Mouse (Mus musculus): ENCODE measurements at regions not wholly inside any gene's neighbourhood (a gene's known extent, or its start where the extent isn't known, plus 50 kb on each side); places are given as distances from the start of the nearest gene placed in this dataset.
A peak's percentile ranks its signal among the peaks of the same experiment; 100 is the strongest.

- ATAC-seq (replicated peaks; ENCODE audit: low read depth, poor library complexity, severe bottlenecking): no peak
Observed at GRCm38 (mm10) chr1:166735545-166735944, 53.9 kb upstream of the Fmo9 start.

DNA sequence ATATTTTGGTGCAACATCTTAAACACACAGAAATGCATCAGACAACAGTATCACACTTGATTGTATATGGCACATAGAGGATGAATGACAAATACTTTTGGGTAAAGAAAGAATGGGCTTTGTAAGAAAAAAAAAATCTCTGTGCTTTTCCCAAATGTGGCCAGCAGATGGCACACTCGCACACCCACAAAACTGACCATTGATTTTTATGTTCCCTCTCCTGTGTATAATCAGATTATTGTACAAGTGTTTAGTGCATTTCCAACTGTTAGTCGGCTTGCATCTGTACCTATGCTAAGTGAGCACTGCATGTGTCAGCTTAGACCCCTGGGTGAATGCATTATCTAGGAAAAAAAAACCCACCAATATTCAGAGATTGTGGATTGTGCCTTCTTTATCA lies 56.4 kb upstream of the Fmo9 start:
- ATAC-seq (replicated peaks; ENCODE audit: low read depth, poor library complexity, severe bottlenecking): peak; percentile 58

DNA sequence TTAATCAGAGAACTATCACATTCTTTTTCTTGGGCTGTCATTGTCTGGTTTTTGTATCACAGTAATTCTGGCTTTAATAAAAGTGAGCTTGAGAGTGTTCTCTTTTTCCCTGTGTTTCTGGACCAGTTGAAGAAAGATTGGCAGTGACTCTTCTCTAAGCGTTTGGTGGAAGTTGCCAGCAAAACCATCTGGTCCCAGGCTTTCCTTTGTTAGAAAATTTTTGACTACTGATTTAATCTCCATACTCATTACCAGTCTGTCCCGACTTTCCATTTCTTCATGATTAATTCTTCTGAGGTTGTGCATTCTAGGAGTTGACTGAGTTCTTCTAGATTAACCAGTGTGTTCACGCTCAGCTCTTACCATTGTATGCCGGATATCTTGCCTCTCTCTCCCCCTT lies 68.6 kb upstream of the Fmo9 start:
- ATAC-seq (replicated peaks; ENCODE audit: low read depth, poor library complexity, severe bottlenecking): no peak

DNA sequence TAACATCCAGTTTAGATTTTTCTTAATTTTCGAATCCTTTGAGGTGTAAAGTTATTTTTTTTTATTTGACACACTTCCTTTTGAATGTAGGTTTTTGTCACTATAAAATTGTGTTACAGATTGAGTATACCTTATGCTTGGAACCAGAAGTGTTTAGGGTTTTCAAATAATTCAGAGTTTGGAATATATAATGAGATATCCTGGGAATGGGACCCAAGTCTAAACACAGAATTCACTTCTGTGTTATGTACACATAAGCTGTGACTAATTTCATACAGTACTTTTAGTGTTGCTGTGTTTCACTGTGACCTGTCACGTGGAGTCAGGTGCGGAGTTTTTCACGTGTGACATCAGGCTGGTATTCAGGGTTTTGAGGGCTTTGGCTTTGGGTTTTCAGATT lies 69.1 kb upstream of the Fmo9 start:
- no peak for ATAC-seq (replicated peaks; ENCODE audit: low read depth, poor library complexity, severe bottlenecking)

DNA sequence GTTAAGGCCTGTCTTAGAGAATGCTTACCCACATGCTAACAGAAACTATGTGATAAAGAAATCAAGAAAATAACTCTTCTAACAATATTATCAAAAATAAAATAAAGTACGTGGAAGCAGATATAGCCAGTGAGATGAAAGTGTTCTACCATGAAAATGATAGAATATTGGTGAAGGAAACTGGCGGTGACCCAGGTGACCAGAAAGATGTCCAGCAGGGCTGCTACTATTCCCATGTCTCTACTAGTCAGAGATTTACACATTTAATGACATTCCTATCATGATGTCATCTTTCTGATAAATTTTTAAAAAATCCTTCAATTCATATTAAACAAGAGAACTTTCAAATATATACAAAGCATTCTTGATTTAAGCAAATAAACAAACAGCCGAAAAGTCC lies 69.8 kb upstream of the Fmo9 start:
- ATAC-seq (replicated peaks; ENCODE audit: low read depth, poor library complexity, severe bottlenecking): no peak

- no peak for ATAC-seq (replicated peaks; ENCODE audit: low read depth, poor library complexity, severe bottlenecking)
Observed at GRCm38 (mm10) chr1:166752990-166753709, 71.5 kb upstream of the Fmo9 start.

- peak; percentile 65 for ATAC-seq (replicated peaks; ENCODE audit: low read depth, poor library complexity, severe bottlenecking)
Observed at GRCm38 (mm10) chr1:166758987-166759386, 77.3 kb upstream of the Fmo9 start.

GRCm38 (mm10) chr1:166773114-166773513 lies 91.5 kb upstream of the Fmo9 start:
- ATAC-seq (replicated peaks; ENCODE audit: low read depth, poor library complexity, severe bottlenecking): no peak

DNA sequence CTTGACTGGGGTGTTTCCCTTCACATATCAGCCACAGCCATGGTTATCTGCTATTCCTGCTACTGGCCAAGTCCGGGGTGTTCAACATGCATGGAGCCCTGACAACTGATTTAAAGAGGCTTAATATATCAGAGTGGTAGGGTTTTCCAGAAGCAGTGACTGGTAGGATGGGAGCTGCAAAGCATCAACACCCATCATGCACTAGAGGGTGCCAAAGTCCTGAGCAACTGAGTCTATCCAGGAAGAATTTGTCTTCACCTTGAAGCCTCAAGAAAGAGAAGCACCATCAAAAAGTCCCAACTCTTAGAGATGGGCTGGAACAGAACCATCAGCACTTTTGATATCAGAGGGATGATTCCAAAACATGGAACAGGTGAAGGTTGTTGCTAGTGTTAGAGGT lies 100.5 kb upstream of the Fmo9 start:
- peak; percentile 90 for ATAC-seq (replicated peaks; ENCODE audit: low read depth, poor library complexity, severe bottlenecking)

- ATAC-seq (replicated peaks; ENCODE audit: low read depth, poor library complexity, severe bottlenecking): peak; percentile 86
Observed at GRCm38 (mm10) chr1:166787945-166788344, 106.3 kb upstream of the Fmo9 start.

- no peak for ATAC-seq (replicated peaks; ENCODE audit: low read depth, poor library complexity, severe bottlenecking)
Observed at GRCm38 (mm10) chr1:166788824-166789399, 107.3 kb upstream of the Fmo9 start.

DNA sequence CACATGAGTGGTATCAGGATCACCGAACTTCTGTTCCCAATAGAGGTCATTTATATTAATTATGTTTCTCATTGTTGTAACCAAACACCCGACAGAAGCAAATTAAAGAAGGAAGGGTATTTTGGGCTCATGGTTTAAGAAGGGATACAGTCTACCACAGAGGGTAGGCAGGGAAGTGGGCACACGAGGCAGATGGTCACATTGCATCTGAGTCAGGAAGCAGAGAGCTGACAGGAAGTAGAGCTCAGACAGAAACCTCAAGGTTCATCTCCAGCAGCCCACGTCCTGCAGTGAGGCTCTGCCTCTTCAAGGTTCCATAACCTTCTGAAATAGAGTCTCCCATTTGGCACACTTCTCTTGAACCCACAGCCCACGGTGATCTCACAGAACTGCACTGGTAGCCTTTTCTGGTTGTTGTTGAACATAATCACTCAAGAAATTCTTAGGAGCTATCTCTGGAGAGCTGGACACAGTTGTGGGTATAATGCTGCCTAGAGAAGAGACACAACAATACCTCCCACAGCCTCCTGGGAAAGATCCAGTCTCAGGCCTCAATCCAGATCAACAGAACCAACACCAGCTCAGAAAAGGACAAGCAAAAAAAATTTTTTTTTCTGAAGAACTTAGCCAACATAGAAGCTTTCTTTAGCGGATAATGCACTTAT lies 111.5 kb upstream of the Fmo9 start:
- ATAC-seq (replicated peaks; ENCODE audit: low read depth, poor library complexity, severe bottlenecking): peak; percentile 95

GRCm38 (mm10) chr1:166793717-166794081 lies 112.1 kb upstream of the Fmo9 start:
- no peak for ATAC-seq (replicated peaks; ENCODE audit: low read depth, poor library complexity, severe bottlenecking)

GRCm38 (mm10) chr1:166794622-166795244 lies 113.1 kb upstream of the Fmo9 start:
- ATAC-seq (replicated peaks; ENCODE audit: low read depth, poor library complexity, severe bottlenecking): peak; percentile 55

- ATAC-seq (replicated peaks; ENCODE audit: low read depth, poor library complexity, severe bottlenecking): no peak
Observed at GRCm38 (mm10) chr1:166795613-166796012, 114.0 kb upstream of the Fmo9 start.

DNA sequence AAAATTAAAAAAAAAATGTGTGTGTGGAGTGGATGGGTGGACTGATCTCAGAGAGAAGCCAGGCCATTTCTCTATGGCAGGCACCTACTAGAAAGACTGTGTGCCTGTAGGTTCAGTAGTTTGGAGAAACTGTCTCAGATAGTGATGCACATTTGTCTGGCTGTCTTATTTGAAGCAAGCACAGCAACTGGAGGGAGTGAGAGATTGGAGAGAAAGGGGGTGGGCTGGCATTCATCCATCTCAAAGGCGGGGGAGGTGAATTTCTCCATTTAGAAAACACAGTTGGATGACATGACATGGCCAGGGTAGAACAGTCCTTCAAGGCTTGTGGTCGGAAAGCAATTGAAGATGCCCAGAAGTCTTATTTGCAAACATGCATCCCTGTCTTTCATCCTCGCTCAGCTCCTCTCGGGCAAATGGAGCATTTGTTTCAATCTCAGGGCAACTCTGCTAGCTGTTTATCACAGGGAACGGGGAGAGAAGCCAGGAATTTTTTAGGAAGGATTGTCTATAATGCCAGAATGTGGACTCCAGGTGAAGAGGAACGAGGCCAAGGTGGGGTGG lies 114.8 kb upstream of the Fmo9 start:
- no peak for ATAC-seq (replicated peaks; ENCODE audit: low read depth, poor library complexity, severe bottlenecking)

GRCm38 (mm10) chr1:166796931-166797330 lies 115.3 kb upstream of the Fmo9 start:
- no peak for ATAC-seq (replicated peaks; ENCODE audit: low read depth, poor library complexity, severe bottlenecking)

DNA sequence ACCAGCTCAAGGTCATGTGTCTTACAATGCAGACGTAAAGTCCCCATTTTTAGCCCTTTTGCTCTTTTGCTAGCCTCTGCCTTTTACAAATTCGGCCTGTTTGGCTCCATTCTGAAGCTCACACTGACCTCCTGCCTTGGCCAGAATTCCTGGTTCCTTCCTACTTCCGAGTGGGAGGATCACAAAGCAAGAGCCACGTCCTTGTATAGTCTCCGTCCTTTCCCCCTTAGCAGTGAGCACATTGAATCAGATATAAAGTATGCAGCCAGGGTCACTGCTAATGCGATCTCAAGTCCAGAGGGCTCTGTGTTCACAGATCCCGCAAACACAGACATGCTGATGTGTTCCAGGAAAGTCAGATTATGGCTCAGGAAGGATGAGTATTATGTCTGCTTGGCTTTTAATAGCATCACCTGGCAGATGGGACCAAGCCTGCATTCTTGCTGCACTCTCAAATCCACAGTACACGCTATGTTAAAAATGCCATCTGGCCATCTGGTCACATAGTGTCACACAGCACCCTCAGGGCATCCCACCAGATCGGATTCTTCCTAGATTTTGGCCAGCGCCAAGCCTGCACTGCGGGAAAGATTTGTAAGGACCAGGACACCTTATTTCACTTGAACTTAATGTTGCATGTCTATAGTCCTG lies 119.4 kb upstream of the Fmo9 start:
- ATAC-seq (replicated peaks; ENCODE audit: low read depth, poor library complexity, severe bottlenecking): no peak

DNA sequence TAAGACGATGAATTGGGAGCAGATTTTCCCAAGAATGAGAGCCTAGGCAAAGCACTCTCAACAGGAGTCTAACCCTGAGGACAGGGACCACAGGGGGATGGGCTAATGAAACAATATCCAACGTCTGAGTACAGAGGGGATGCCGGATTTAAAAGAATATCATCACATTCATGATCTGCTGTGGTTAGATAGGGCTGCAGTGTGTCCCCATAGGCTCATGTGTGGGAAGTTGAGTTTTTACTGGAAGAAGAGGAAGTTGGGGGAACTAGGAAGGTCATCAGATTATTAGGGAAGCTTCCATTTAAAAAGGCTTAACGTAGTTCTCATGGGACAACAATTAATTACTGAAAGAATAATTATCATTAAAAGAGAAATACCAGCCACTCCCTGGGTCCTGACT lies 120.3 kb upstream of the Fmo9 start:
- peak; percentile 40; the same call in 1 of the 2 replicates for ATAC-seq (replicated peaks; ENCODE audit: low read depth, poor library complexity, severe bottlenecking)

- peak; percentile 74 for ATAC-seq (replicated peaks; ENCODE audit: low read depth, poor library complexity, severe bottlenecking)
Observed at GRCm38 (mm10) chr1:166803928-166804327, 122.3 kb upstream of the Fmo9 start.

All from common myeloid progenitor, adult 5-6 weeks (primary cell).